Mouse (Mus musculus) retina, adult 2 months (tissue): ENCODE data around the gene Fkbp1b.
"Not testable (repeated sequence)": the region's sequence is repeated elsewhere in the genome, so short reads cannot be mapped to it uniquely, and the experiment has no call there.

Source experiments
- DNase-seq: peaks from one replicate; pipeline ENCODE4 v3.0.0-alpha.2; 2012; ENCODE audit warnings: low read depth, low spot score

Fkbp1b gene

GRCm38 (mm10) chr12:4841392-4841887 is at the start of gene Fkbp1b:
Fkbp1b (minus strand) TSS chr12:4841591.
- no peak for DNase-seq

- DNase-seq = no peak
These were observed 48.5 kb upstream of the Fkbp1b start for GRCm38 (mm10) chr12:4889891-4890290.

GRCm38 (mm10) chr12:4889251-4889650 is 47.9 kb upstream of the Fkbp1b start:
- no peak for DNase-seq

GRCm38 (mm10) chr12:4888739-4889138 is 47.3 kb upstream of the Fkbp1b start:
- no peak for DNase-seq

- not testable (repeated sequence) for DNase-seq
These were observed 45.2 kb upstream of the Fkbp1b start for GRCm38 (mm10) chr12:4886581-4886980.

GRCm38 (mm10) chr12:4885062-4885461 is 43.7 kb upstream of the Fkbp1b start:
- no peak for DNase-seq

GRCm38 (mm10) chr12:4882086-4882485 is 40.7 kb upstream of the Fkbp1b start:
- DNase-seq = no peak

- no peak for DNase-seq
These were observed 37.7 kb upstream of the Fkbp1b start for GRCm38 (mm10) chr12:4879048-4879447.

- DNase-seq = no peak
These were observed 36.9 kb upstream of the Fkbp1b start for GRCm38 (mm10) chr12:4878296-4878783.

- DNase-seq = no peak
These were observed 34.2 kb upstream of the Fkbp1b start for GRCm38 (mm10) chr12:4875623-4876022.

GRCm38 (mm10) chr12:4874161-4874927 is 33.0 kb upstream of the Fkbp1b start, which contains the start of gene Mfsd2b:
Mfsd2b (minus strand) TSS chr12:4874359.
- peak; percentile 23 for DNase-seq

GRCm38 (mm10) chr12:4873531-4873930 is 32.1 kb upstream of the Fkbp1b start:
- DNase-seq = no peak

GRCm38 (mm10) chr12:4872983-4873477 is 31.6 kb upstream of the Fkbp1b start:
- no peak for DNase-seq

- DNase-seq = no peak
These were observed 30.9 kb upstream of the Fkbp1b start for GRCm38 (mm10) chr12:4872273-4872672.

GRCm38 (mm10) chr12:4871260-4871659 is 29.9 kb upstream of the Fkbp1b start:
- no peak for DNase-seq

GRCm38 (mm10) chr12:4868924-4869323 is 27.5 kb upstream of the Fkbp1b start:
- DNase-seq = no peak

GRCm38 (mm10) chr12:4864338-4864690 is 22.9 kb upstream of the Fkbp1b start:
- no peak for DNase-seq

GRCm38 (mm10) chr12:4863654-4864337 is 22.4 kb upstream of the Fkbp1b start:
- DNase-seq = no peak

GRCm38 (mm10) chr12:4862672-4863071 is 21.3 kb upstream of the Fkbp1b start:
- DNase-seq = no peak

GRCm38 (mm10) chr12:4859241-4859914 is 18.0 kb upstream of the Fkbp1b start:
- no peak for DNase-seq

- no peak for DNase-seq
These were observed 15.4 kb upstream of the Fkbp1b start for GRCm38 (mm10) chr12:4856834-4857233.

GRCm38 (mm10) chr12:4856160-4856559 is 14.8 kb upstream of the Fkbp1b start:
- DNase-seq = no peak
